In the genomic region with DNA sequence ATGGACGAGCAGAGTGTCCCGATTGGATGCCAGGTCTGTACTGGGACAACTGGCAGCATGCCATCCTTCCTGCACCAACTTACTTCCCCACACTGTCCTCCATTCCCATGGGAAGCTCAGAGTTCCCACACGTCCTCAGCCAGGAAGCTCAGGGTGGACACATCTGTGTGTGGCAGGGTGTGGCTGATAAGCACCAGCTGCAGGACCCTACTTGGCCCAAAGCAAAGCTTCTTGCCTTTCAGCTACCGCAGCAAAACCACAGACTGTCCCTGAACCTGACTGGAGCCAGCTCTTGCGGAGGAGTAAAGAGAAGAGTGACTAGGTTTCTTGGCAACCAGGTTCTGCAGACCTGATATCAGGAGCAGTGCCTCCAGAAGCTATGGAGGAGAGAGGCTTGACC, we compare ENCODE assay signal across 10 mouse cellular contexts. TPM values are rescaled to one million over a fixed set of nuclear protein-coding genes. Genes with fewer than 3 reads are reported as not detected.
A peak's percentile ranks its signal among the peaks of the same experiment; 100 is the strongest.
DNase-seq lines count a peak whose midpoint lies in the region; ATAC-seq and TF ChIP-seq lines count a peak whose summit lies in the region.
"Had no signal": no experiment of that assay in that cellular context is flagged by ENCODE, and none has a peak within 500 bp of the region (broad histone marks: within the 10 kb centered on the region; RNA-seq: fewer than 3 reads in every experiment).

No protein-coding gene starts in this region.

- WGBS in lung, embryonic 16.5 days, result 13% methylated on average over 5 of the region's 5 CpGs

- TF ChIP-seq EP300 in MEL (IDR thresholded peaks at IDR 0.05; ENCODE audit: low read depth in 1 of 2, low read length in 2 of 2), result peak; percentile 25 to 32; a peak in 2 of 4 replicates

- no peaks in the 10 kb centered on the region for H3K9me3 ChIP-seq in MEL (replicated peaks; ENCODE audit: insufficient read depth, low read length)
- H3K9me3 ChIP-seq in lung, embryonic 16.5 days (ENCODE audit: control insufficient read depth, low read length), result no peaks in the 10 kb centered on the region
- H3K9me3 ChIP-seq: liver, embryonic 15.5 days had no signal

- H3K27ac ChIP-seq in MEL (ENCODE audit: control insufficient read depth, low read depth, low read length), result no peak overlapping the region
- H3K27ac ChIP-seq in lung, embryonic 16.5 days (ENCODE audit: low read length), result peak overlapping the region; percentile 70
- H3K27ac ChIP-seq: liver, embryonic 15.5 days had no signal

- peaks cover 0 to 12% of the 10 kb centered on the region in 2 experiments; a peak in 2 of 4 replicates for H3K36me3 ChIP-seq in MEL (ENCODE audit: control insufficient read depth in 1 of 2, insufficient read depth in 2 of 2, low read length in 2 of 2)
- no peaks in the 10 kb centered on the region for H3K36me3 ChIP-seq in lung, embryonic 16.5 days (ENCODE audit: control insufficient read depth, insufficient read depth, low read length)
- H3K36me3 ChIP-seq: liver, embryonic 15.5 days had no signal

- H3K4me3 ChIP-seq in MEL (ENCODE audit: control insufficient read depth in 1 of 2, insufficient read depth in 1 of 2, low read depth in 2 of 2, low read length in 2 of 2), result no peak overlapping the region
- H3K4me3 ChIP-seq in lung, embryonic 16.5 days (ENCODE audit: low read length), result no peak overlapping the region
- H3K4me3 ChIP-seq: liver, embryonic 15.5 days had no signal

- intact Hi-C loops in heart, postnatal 25 days (cut with DNase I), result loop anchor here (2.0 kb wide), 2 partner anchors 30 to 86 kb away; no protein-coding TSS in a partner anchor

- 0 out of 2 replicates have a peak overlapping the region, but pooled peaks have one; percentile 19 for H3K4me2 ChIP-seq in lung, embryonic 16.5 days (ENCODE audit: low read depth, low read length)
- H3K4me2 ChIP-seq: liver, embryonic 15.5 days had no signal

- no peaks in the 10 kb centered on the region for H3K79me2 ChIP-seq in MEL (ENCODE audit: control insufficient read depth, insufficient read depth, low read length, poor library complexity)

- no peak for TF ChIP-seq CTCF in MEL (IDR thresholded peaks at IDR 0.05 in 2 of 3, conservative IDR thresholded peaks at IDR 0.05 in 1 of 3; ENCODE audit: control insufficient read depth in 1 of 3, insufficient read depth in 1 of 3, low read depth in 2 of 3, low read length in 3 of 3, poor library complexity in 1 of 3, severe bottlenecking in 1 of 3)

- 0 out of 4 replicates have a peak, but pooled peaks cover 0 to 3% of the 10 kb centered on the region in 2 experiments for H3K27me3 ChIP-seq in MEL (ENCODE audit: control insufficient read depth in 1 of 2, insufficient read depth in 2 of 2, low read length in 2 of 2)
- no peaks in the 10 kb centered on the region for H3K27me3 ChIP-seq in lung, embryonic 16.5 days (ENCODE audit: control insufficient read depth, insufficient read depth, low read depth, low read length)

- ATAC-seq in lung, embryonic 16.5 days (ENCODE audit: low read depth), result peak; percentile 94

- peaks cover 3 to 26% of the 10 kb centered on the region in 2 experiments for H3K4me1 ChIP-seq in MEL (ENCODE audit: control insufficient read depth in 1 of 2, insufficient read depth in 2 of 2, low read length in 2 of 2)
- H3K4me1 ChIP-seq in lung, embryonic 16.5 days (replicated peaks; ENCODE audit: control insufficient read depth, insufficient read depth, low read length), result peaks cover 30% of the 10 kb centered on the region

- no peak for TF ChIP-seq RAD21 in MEL (IDR thresholded peaks at IDR 0.05; ENCODE audit: low read depth, low read length)

- DNase-seq in MEL (ENCODE audit: low read depth, low spot score), result peak; percentile 71
- DNase-seq in adrenal gland, postnatal 25 days, result peak; percentile 45
- peak; percentile 48 for DNase-seq in heart, postnatal 25 days (ENCODE audit: low spot score)
- DNase-seq in thymus, postnatal 0 days (ENCODE audit: low spot score), result no peak
- no peak for DNase-seq in layer of hippocampus, adult 18-20 months (ENCODE audit: low spot score in 2 of 2)
- no peak for DNase-seq in retina, postnatal 1 day
- DNase-seq in thymus, postnatal 36 days, result no peak
- DNase-seq: cerebellum, adult 2 months had no signal

- no peak for TF ChIP-seq POLR2A in MEL (IDR thresholded peaks at IDR 0.05; ENCODE audit: control insufficient read depth in 1 of 2, insufficient read depth in 1 of 2, low read depth in 1 of 2, low read length in 2 of 2, poor library complexity in 1 of 2)

- H3K9ac ChIP-seq in MEL (ENCODE audit: control insufficient read depth, low read depth, low read length, poor library complexity, severe bottlenecking), result no peak overlapping the region
- no peak overlapping the region for H3K9ac ChIP-seq in lung, embryonic 16.5 days (ENCODE audit: low read length)
- H3K9ac ChIP-seq: liver, embryonic 15.5 days had no signal

TF ChIP-seq in MEL, 35 proteins besides CTCF, POLR2A, EP300 and RAD21:
- TF ChIP-seq E2F4 (IDR thresholded peaks at IDR 0.05; ENCODE audit: borderline replicate concordance, low read depth, low read length) (no peak), ZNF384 (IDR thresholded peaks at IDR 0.05; ENCODE audit: low read depth, low read length) (no peak), USF2 (IDR thresholded peaks at IDR 0.05; ENCODE audit: borderline replicate concordance in 1 of 2, insufficient read depth in 1 of 2, low read depth in 1 of 2, low read length in 2 of 2) (no peak), MYC (IDR thresholded peaks at IDR 0.05; ENCODE audit: low read depth, low read length) (no peak), CHD1 (IDR thresholded peaks at IDR 0.05; ENCODE audit: low read depth, low read length) (no peak), MAFK (IDR thresholded peaks at IDR 0.05; ENCODE audit: borderline replicate concordance, low read depth, low read length) (no peak), TAL1 (IDR thresholded peaks at IDR 0.05; ENCODE audit: low read length) (peak; percentile 47), ETS1 (IDR thresholded peaks at IDR 0.05; ENCODE audit: low read depth, low read length) (peak; percentile 47; the same call in 1 of the 2 replicates), SMC3 (IDR thresholded peaks at IDR 0.05; ENCODE audit: low read depth, low read length) (no peak), USF1 (IDR thresholded peaks at IDR 0.05; ENCODE audit: low read depth, low read length) (no peak)

RNA-seq across cellular contexts. Expression of a gene that starts 11.7 kb away (rescaled TPM):
- 1.0 and 2.1 TPM in 2 replicates for total RNA-seq in MEL (2012; rRNA removed)
- polyA plus RNA-seq in MEL (2012; ENCODE audit: insufficient read depth in 1 of 2, insufficient read length in 2 of 2, low read depth in 1 of 2, low replicate concordance in 2 of 2, missing spikeins in 1 of 2), result 1 to 10 TPM in 1 of 2 experiments, not detected in 1; 2.7 TPM
- 166 and 179 TPM in 2 replicates for total RNA-seq in adrenal gland, postnatal 25 days (2021)
- total RNA-seq in heart, postnatal 25 days (2021), result 10 to 100 TPM; 48.3 to 57.7 TPM
- 62.9 and 79.0 TPM in 2 replicates for polyA plus RNA-seq in lung, embryonic 16.5 days (2015; fragmentation: Nextera tagmentation; extraction: Ambion mirVana)
- 34.9 and 37.8 TPM in 2 replicates for polyA plus RNA-seq in thymus, postnatal 0 days (2015; fragmentation: Nextera tagmentation; extraction: Ambion mirVana)
- 10 to 100 TPM; 19.2 to 19.4 TPM for total RNA-seq in layer of hippocampus, adult 18-20 months (2021)

Comparison
In these comparisons a context has a peak if more than half of its experiments do, and no peak if none do; other contexts are left out.
1. DNase-seq: peak in MEL (single experiment), adrenal gland, postnatal 25 days (single experiment) and heart, postnatal 25 days (single experiment); none in thymus, postnatal 0 days (single experiment), layer of hippocampus, adult 18-20 months (0 of 2), retina, postnatal 1 day (single experiment) and thymus, postnatal 36 days (0 of 2).